Mouse (Mus musculus): ENCODE results near the gene Mtfmt.

- TF ChIP-seq POLR2A (IDR thresholded peaks at IDR 0.05; ENCODE audit: low read depth, low read length): no peak
- TF ChIP-seq CTCF (IDR thresholded peaks at IDR 0.05; ENCODE audit: extremely low read depth, insufficient read length, insufficient replicate concordance, low read depth, low read length): no peak
Observed at GRCm38 (mm10) chr9:65404331-65405183, 31.0 kb upstream of the Mtfmt start.

Data from small intestine, adult 2 months (tissue).